Mouse (Mus musculus): Measurements from ENCODE around the gene 2310030G06Rik.

2310030G06Rik gene

GRCm38 (mm10) chr9:50746214-50746677 lies at the start of gene 2310030G06Rik:
Gene 2310030G06Rik (minus strand): TSS chr9:50746536.
- DNase-seq (ENCODE audit: extremely low spot score): peak; percentile 47

DNA sequence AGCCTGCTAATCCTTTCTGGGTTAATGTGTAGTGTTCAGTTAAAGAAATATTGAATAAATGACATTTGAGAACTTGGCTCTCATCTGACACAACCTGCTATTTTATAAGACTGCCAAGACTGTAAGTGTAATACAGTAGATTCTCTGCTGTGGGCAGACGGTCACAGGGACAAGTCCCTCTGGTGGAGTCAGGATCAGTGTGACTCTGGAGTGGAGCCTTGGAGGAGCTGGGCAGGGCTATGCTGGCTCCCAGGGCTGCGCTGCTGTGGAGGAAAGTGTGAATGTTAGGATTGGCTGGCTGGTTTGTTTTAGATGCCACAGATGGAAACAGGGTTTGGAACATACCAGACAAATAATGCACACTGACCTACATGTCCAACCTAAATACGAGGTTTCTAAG lies 48.9 kb upstream of the 2310030G06Rik start:
- no peak for DNase-seq (ENCODE audit: extremely low spot score)

DNA sequence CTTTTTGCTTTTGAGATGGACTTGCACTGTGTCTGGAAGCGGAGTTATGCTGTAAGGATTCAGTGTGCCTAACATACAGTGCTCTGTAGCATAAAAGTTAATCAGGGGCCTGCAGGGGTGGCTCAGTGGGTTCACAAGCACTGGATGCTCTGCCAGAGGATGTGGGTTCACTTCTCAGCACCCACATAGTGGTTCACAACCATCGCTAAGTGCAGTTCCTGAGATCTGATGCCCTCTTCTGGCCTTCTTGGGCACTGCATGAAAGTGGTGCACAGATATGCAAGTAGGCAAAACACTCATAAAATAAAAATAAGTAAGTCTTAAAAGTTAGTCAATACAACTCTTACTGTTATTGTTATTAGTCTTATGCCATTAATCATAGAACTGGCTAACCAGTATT lies 35.8 kb upstream of the 2310030G06Rik start:
- peak; percentile 36 for DNase-seq (ENCODE audit: extremely low spot score)

- no peak for DNase-seq (ENCODE audit: extremely low spot score)
Measured at GRCm38 (mm10) chr9:50776162-50776760, 29.9 kb upstream of the 2310030G06Rik start.

- no peak for DNase-seq (ENCODE audit: extremely low spot score)
Measured at GRCm38 (mm10) chr9:50775662-50776126, 29.4 kb upstream of the 2310030G06Rik start.

GRCm38 (mm10) chr9:50774991-50775612 lies 28.8 kb upstream of the 2310030G06Rik start, which contains the start of the genes Alg9 and 1110032A03Rik:
Gene Alg9 (plus strand): TSS chr9:50775019.
Gene 1110032A03Rik (minus strand): TSS chr9:50775520.
- peak; percentile 89 for DNase-seq (ENCODE audit: extremely low spot score)

DNA sequence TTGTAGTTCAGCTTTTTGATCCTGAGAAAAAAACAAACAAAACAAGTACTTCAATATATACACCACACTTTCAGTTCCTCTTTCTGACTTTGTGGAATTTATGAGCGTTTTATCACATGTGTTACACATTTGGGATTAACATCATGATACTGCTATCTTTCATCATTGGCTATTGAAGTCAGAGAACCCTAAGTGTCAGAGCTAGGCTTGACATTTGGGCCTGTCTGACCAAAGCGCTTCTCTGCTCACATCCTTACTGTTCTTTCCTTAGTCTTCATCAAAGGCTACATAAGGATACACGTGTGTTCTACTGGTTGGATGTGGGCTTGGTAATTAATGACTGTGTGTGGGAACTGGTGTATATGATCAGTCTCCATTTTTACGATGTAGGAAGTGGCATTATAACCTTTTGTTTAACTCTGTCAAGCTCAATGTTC lies 27.7 kb upstream of the 2310030G06Rik start:
- no peak for DNase-seq (ENCODE audit: extremely low spot score)

- no peak for DNase-seq (ENCODE audit: extremely low spot score)
Measured at GRCm38 (mm10) chr9:50770011-50770410, 23.7 kb upstream of the 2310030G06Rik start.

GRCm38 (mm10) chr9:50768107-50769002 lies 22.0 kb upstream of the 2310030G06Rik start, which contains the start of gene Fdxacb1:
Gene Fdxacb1 (plus strand): TSS chr9:50768236.
- DNase-seq (ENCODE audit: extremely low spot score): peak; percentile 98

GRCm38 (mm10) chr9:50767531-50768106 lies 21.3 kb upstream of the 2310030G06Rik start:
- no peak for DNase-seq (ENCODE audit: extremely low spot score)

DNA sequence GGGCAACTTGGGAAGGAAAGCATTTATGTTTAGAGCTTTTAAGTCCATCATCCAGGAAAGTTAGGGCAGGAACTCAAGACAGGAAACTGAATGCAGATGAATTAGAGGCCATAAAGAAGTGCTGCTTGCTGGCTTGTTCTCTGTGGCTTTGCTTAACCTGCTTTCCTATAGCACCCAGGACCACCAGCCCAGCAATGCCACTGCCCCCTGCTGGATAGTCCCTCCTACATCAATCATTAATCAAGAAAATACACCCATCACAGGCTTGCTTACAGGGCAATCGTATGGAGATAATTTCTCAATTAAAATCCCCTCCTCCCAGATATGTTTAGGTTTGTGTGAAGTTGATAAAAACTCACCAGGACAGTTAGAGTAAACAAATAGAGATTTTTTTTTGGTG lies 17.0 kb upstream of the 2310030G06Rik start:
- DNase-seq (ENCODE audit: extremely low spot score): no peak

- no peak for DNase-seq (ENCODE audit: extremely low spot score)
Measured at GRCm38 (mm10) chr9:50761520-50762243, 15.3 kb upstream of the 2310030G06Rik start.

DNA sequence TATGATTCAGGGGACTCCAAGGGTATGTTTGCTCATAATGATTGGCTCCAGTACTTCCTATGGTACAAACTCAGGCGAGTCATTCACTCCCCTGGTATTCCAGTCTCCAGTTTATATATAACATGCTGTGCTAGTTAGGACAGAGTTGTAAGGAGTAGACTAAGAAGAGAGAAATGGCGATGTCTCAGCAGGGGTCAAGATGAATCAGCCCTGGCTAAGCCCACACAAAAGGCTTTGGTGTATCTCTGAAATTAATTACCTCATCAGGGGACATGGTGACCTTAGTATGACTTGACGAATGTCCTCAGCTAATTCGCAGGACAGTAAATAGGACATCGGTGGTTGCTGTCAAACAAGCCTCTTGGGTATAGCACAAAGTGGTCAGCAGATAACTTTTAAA lies 10.4 kb upstream of the 2310030G06Rik start:
- DNase-seq (ENCODE audit: extremely low spot score): no peak

GRCm38 (mm10) chr9:50753947-50754346 lies 7.6 kb upstream of the 2310030G06Rik start:
- no peak for DNase-seq (ENCODE audit: extremely low spot score)

DNA sequence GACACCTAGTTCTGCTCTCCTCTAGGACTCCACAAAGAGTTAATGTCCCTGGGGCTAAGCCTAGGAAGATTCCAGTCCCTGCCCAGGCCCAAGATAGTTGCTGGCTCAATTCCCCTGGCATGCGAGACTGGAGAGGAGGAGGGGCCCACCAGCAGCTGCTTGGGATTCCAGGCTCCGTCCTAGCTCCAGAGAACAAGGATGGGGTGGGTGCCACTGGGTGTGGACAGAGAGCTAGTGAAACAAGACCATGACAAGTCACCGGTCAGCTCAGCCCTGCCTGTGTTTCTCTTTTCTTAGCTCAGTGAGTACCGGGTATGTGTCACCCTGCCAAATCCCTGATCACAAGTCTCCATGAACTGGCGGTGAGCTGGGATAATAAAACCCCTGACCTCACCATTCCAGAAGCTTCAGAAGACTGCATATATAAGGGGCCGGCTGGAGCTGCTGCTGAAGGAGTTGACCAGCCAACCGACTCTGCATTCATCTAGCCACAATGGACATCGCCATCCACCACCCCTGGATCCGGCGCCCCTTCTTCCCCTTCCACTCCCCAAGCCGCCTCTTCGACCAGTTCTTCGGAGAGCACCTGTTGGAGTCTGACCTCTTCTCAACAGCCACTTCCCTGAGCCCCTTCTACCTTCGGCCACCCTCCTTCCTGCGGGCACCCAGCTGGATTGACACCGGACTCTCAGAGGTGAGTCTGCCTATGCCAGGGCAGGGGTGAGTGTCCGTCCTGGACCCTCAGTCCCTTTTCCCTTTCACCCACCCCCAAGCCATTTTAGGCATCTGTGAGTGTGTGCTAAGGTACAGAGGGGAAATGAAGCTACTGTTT lies 6.7 kb upstream of the 2310030G06Rik start:
- peak; percentile 28 for DNase-seq (ENCODE audit: extremely low spot score)

GRCm38 (mm10) chr9:50752054-50752602 lies 5.8 kb upstream of the 2310030G06Rik start, which contains the start of gene Hspb2:
Gene Hspb2 (minus strand): TSS chr9:50752354.
- DNase-seq (ENCODE audit: extremely low spot score): no peak

DNA sequence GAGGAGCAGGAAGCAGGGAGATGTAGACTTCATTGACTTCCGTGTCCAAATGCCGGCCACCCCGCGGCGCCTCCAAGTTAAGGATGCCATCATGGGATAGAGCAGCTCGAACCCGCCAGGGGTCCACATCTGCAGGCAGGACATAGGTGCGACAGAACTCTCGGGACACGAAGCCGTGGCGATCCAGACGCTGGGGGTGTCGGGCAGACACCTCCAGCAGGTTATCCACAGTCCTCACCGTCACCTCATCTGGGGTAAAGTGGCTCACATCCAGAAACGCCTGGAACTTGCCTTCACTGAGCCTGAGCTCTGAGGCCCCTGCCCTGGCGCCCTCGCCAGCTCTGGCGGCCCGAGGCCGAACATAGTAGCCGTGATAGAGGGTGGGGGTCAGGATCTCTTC lies 5.0 kb upstream of the 2310030G06Rik start, which contains the start of gene Cryab:
Cryab (plus strand) TSS at position 3 of the 400 bp plus-strand sequence.
- no peak for DNase-seq (ENCODE audit: extremely low spot score)

- DNase-seq (ENCODE audit: extremely low spot score): no peak
Measured at GRCm38 (mm10) chr9:50750706-50751105, 4.4 kb upstream of the 2310030G06Rik start.

DNA sequence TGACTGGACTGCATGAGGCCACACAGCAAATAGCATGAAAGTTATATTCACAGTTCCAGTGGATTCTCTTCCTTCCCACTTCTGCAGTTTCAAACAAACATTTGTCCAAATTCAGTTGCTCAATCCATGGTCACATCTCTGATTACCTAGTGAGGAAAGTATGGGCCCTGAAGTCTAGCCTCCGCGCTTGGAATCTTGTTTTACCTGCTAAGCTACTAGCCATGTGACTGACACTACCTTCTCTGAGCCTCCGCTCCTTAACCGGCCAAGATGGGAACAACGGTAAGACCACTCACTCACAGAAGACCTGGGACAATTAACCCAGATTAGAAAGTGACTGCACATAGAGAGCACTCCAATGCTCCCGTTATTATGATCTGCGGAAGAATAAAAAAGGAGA lies 530 bp downstream of the 2310030G06Rik start:
- DNase-seq (ENCODE audit: extremely low spot score): no peak

DNA sequence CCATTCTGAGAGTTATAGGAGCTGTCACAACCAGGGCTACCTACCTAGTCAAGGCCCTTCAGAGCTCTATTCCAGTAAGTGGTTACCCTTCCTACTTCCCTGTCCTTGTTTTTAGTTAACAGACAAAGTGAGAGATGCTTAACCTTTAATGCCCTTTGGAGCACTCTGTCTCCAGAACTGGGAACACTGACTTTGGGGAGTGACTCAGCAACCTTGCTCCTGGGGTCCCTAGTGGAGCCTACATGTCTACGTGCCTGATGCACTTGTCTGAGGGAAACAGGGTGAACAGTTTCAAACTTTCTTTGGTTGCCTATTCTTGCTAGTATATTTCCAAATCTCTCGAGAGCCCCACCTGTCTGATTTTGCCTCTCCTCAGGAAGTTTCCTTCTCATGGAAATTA lies 3.6 kb downstream of the 2310030G06Rik start:
- DNase-seq (ENCODE audit: extremely low spot score): no peak
